Mouse (Mus musculus) activated CD4-positive, CD25-positive, alpha-beta regulatory T cell, adult 4 months (primary cell): ENCODE measurements around the gene Adsl. TPM values are rescaled to one million over a fixed set of nuclear protein-coding genes. Genes with fewer than 3 reads are reported as not detected.

Source experiments
- ATAC-seq: one replicate; pipeline ENCODE4 v1.8.0; 2017
- polyA plus RNA-seq, 2 experiments: library from polyadenylated mRNA; unstranded; fragments of 100-300 nt; shearing (Covaris generic); gene quantifications; one replicate each; pipeline ENCODE4 v1.2.1; 2017

Gene Adsl
- polyA plus RNA-seq, 2 experiments from 2014 or later = 98.5 to 114 TPM

- ATAC-seq = no peak
Measured at GRCm38 (mm10) chr15:81007905-81008304, 59.6 kb downstream of the Adsl start.

GRCm38 (mm10) chr15:81008689-81009123, 60.4 kb downstream of the Adsl start:
- no peak for ATAC-seq

DNA sequence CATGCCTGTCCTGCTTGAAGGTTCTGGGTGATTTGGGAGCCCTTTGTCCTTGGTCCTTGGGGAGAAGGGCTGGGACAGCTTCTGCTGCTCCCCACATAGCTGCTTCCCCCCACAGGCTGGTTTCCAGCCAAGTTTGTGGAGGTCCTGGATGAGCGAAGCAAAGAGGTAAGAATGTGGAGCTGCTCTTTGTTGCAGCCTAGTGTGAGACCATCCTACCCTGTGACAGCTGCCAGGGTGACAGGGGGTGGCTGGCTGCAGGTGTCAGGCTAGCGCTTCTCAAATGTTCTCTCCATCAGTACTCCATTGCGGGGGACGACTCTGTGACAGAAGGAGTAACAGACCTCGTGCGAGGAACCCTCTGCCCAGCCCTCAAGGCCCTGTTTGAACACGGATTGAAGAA, 61.8 kb downstream of the Adsl start:
- no peak for ATAC-seq

DNA sequence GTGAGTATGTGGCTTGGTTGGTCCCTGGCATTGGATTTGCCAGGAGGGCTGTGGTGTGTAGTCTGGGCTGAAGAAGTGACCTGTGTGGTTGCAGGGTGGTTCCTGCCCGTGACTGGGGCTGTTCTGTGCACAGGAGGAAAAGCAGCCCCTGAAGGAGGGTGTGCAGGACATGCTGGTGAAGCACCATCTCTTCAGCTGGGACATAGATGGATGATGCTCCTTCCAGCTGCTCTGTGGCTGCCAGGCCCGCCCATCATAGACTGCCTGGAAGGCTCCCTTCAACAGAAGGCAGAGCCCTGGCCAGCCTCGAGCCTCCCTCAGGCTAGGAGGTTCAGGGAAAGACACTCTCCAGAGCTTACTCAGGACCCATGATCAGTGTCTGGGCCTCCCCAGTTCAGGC, 63.2 kb downstream of the Adsl start:
- ATAC-seq = no peak

DNA sequence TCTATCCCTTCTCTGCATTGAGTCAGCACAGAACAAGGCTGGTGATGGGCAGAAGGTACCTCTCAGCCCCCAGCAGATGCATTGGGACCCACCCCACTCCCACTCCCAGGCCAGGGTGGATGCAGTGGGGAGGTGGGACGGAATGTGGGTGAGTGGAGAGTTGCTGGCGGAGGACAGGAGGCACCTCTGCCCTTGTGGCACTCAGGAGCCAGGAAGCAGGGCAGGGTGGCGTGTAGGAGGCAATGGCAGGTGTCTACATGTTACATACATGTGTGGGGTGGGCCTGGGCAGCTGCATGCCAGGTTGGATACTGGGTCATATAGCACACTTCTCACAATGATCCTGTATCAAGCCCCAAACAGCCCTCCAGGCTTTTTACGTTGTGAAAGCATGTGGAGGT, 64.1 kb downstream of the Adsl start:
- ATAC-seq = no peak

DNA sequence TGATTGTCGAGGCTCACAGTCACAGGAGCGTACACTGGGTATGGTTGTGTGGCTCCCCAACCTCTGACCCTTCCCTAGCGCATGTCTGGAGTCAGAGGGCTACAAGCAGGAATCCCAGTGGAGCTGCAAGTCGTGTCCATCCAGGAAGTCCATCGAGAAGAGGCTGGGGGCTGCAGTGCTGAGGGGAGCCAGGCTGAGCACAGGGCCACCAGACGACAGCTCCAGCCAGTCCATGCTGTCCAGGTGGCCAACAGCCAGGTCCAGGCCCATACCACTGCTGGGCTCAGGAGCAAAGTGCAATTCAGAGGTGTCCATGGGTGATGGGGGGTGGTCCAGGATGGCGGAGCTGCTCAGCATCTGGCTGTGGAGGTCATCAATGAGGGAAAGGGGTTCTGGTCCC, 64.9 kb downstream of the Adsl start:
- no peak for ATAC-seq

DNA sequence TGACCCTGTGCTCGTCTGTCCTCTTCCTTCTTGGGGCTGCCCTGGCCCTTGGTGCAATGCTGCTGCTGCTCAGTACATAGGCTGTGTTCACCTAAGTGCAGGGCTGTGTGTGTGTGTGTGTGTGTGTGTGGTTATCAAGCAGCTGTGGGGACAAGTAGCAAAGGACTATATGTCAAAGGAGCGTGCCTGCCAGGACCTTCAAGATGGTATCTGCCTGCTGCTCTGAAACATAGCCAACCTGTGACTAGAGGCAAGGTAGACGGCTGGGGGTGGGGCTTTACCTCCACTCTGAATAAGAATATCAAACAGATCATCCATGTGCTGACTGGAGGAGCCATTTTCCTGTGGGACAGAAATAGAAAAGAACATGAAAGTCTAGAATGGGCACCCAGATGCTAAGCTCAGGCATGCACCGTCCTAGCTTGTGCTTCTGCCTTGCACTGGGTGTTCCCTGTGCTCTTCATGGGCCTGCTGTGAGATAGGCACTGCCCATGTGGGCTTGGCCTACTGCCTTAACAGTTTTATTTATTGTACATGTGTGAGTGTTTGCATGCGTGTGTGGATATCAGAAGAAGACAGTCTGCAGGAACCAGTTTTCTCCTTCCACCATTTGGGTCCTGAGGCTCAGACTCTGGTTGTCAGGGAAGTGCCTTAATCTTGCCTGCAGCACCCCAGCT, 66.9 kb downstream of the Adsl start:
- ATAC-seq = no peak

DNA sequence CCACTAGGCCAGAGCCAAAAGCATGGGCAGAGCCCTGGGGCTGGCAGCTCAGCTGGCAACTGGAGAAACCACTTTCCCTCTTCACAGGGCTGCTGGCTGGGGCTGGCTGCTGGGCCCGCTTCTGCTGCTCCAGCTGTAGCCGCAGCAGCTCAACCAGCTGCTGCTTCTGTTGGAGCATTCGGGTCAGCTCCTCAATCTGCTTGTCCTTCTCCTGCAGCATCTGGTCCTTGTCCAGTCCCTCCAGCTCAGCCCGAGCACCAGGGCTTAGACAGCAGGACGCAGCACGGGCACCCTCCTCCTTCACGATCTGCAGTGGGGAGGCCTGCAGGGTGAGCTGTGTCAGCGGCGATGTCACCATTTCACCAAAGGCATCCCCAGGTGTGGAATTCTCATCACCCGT, 68.2 kb downstream of the Adsl start:
- no peak for ATAC-seq

GRCm38 (mm10) chr15:81017308-81017707, 69.0 kb downstream of the Adsl start:
- no peak for ATAC-seq

Other genes starting within 250 kb of the Adsl start
- gene Tnrc6b, start 237.2 kb upstream of the Adsl start, polyA plus RNA-seq = 10 to 100 TPM; 35.6 to 58.6 TPM
- gene Sgsm3, start 29.3 kb downstream of the Adsl start, polyA plus RNA-seq = 1 to 10 TPM; 1.5 to 6.3 TPM
- gene Mrtfa, start 242.3 kb downstream of the Adsl start, polyA plus RNA-seq = 10 to 100 TPM; 45.2 to 54.3 TPM